In the genomic region with DNA sequence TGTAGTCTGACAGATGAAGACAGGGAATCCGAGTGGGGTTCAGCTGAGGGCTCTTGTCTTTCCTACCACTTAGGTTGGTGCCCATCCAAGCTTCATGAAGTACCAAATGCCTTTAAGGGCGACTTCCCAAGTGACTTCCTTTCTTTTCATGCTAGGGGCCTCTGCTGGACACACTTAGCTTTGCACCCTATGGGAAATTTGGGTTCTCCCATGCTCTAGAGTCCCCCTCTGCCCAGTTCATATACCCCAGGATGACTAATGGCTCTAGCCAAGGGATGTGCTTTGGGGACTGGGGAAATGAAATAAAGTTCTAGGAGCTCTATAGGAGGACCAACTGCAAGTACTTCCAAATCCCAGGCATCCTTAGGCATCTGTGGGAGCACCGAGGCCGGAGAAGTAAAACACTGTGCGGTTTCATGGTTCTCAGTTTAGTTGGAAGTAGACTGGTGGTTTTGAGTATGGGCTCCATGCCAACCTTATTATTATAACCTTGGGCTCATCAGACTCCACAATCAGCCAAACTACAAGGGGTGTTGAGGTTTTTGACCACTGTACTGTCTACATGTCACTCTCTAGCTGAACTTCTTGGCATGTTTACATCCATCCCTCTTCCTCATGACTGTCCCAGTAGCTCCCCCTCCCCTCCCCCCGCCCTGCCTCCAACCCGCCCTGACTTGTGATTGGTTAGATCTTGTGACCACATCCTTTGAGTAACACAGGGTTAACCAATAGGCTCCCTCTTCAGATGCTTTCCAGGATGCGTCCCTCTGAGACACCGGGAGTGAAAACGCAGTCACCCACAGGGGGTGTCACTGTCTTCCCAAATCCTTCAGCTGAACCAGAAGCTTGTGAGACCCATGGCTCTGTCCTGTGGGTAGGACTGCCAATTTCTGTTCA, we compare ENCODE assay signal across 13 mouse cellular contexts.
DNase-seq lines count a peak whose midpoint lies in the region; TF ChIP-seq lines count a peak whose summit lies in the region.
"Had no signal": no experiment of that assay in that cellular context is flagged by ENCODE, and none has a peak within 500 bp of the region (broad histone marks: within the 10 kb centered on the region; RNA-seq: fewer than 3 reads in every experiment).

No protein-coding gene starts in this region.

- no peak for TF ChIP-seq POLR2A in lung, adult 2 months (IDR thresholded peaks at IDR 0.05; ENCODE audit: borderline replicate concordance, extremely low read depth, low read depth, low read length)

- 72% methylated on average over 10 of the region's 10 CpGs for WGBS in lung, adult 2 months

- H3K4me1 ChIP-seq in lung, adult 2 months (ENCODE audit: control insufficient read depth, insufficient read depth, low read length) = no peaks in the 10 kb centered on the region
- H3K4me1 ChIP-seq: embryonic facial prominence, embryonic 12.5 days; neural tube, embryonic 15.5 days had no signal

- peak; percentile 46 for TF ChIP-seq CTCF in gastrocnemius, adult 2 months (IDR thresholded peaks at IDR 0.05)
- TF ChIP-seq CTCF in lung, adult 2 months (IDR thresholded peaks at IDR 0.05; ENCODE audit: insufficient read depth, low read length) = no peak

- intact Hi-C loops in gastrocnemius, adult 2 months (cut with DNase I) = no loop called here

- no peak overlapping the region for H3K4me3 ChIP-seq in gastrocnemius, adult 2 months
- no peak overlapping the region for H3K4me3 ChIP-seq in lung, adult 2 months (replicated peaks; ENCODE audit: extremely low read depth, low read depth, low read length)
- H3K4me3 ChIP-seq: embryonic facial prominence, embryonic 12.5 days; hindbrain, embryonic 10.5 days; neural tube, embryonic 15.5 days had no signal

- no peak for DNase-seq in gastrocnemius, adult 2 months
- no peak for DNase-seq in gastrocnemius, postnatal 4 days (ENCODE audit: low spot score in 2 of 2)
- peak; percentile 38 for DNase-seq in lung, postnatal 36 days
- DNase-seq in lung, adult 2 months = no peak
- DNase-seq in induced T-regulatory cell, adult 2 months (ENCODE audit: low read depth) = peak; percentile 49
- DNase-seq in thymus, postnatal 25 days = peak; percentile 19
- no peak for DNase-seq in urinary bladder, adult 2 months (ENCODE audit: low spot score)
- no peak for DNase-seq in ovary, postnatal 10 days (ENCODE audit: low spot score)
- DNase-seq: gastrocnemius, postnatal 14 days had no signal

- H3K27ac ChIP-seq in gastrocnemius, adult 2 months = no peak overlapping the region
- H3K27ac ChIP-seq: embryonic facial prominence, embryonic 12.5 days; hindbrain, embryonic 10.5 days; macrophage; neural tube, embryonic 15.5 days had no signal

Comparison
In these comparisons a context has a peak if more than half of its experiments do, and no peak if none do; other contexts are left out.
1. DNase-seq: peak in lung, postnatal 36 days (single experiment), induced T-regulatory cell, adult 2 months (single experiment) and thymus, postnatal 25 days (single experiment); none in gastrocnemius, adult 2 months (single experiment), gastrocnemius, postnatal 4 days (0 of 2), lung, adult 2 months (single experiment), urinary bladder, adult 2 months (single experiment) and ovary, postnatal 10 days (single experiment).